Mouse (Mus musculus) frontal cortex, postnatal 25 days (tissue): ENCODE measurements around the gene Ebf4.
"Not testable (repeated sequence)": the region's sequence is repeated elsewhere in the genome, so short reads cannot be mapped to it uniquely, and the experiment has no call there.

ENCODE experiments used
- DNase-seq, 2 experiments: peaks; one replicate each; pipeline ENCODE4 v3.0.0; 2022; ENCODE audit warnings: low spot score in 2 of 2

Ebf4 gene

DNA sequence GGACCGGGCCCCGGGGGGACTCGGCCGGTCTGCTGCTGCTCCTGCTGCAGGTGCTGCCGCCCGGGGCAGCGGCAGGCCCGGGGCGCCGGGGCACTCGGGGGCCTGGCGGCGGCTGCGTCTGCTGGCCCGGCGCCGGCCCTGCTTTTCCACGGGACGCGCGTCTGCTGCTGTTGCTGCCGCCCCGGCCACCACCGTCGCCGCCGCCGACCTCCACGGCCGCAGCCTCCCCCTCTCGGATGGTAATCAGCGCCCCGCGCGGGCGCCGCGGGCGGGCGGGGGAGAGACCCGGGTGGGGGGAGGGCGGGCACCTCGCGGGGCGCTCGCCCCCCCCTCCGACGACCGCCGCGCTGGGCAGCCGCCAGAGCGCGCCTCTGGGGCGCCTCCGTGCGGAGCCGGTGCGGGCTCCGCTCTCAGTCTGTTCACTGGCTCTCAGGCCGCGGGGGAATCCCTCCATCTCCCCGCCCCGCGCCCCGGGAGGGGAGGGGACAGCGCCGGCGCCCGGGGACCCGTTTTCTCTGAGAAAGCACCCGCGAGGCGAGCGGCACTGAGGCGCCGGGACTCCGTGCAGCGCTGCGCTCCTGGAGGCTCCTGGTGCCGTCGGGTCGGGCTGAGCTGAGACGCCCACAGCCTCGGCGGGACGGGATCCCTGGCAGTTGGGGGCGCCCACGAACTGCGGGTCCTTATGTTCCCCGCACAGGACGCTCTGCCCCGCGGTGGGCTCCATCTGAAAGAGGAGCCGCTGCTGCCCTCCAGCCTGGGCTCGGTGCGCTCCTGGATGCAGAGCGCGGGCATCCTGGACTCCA lies 563 bp downstream of the Ebf4 start:
- DNase-seq, result no peak

DNA sequence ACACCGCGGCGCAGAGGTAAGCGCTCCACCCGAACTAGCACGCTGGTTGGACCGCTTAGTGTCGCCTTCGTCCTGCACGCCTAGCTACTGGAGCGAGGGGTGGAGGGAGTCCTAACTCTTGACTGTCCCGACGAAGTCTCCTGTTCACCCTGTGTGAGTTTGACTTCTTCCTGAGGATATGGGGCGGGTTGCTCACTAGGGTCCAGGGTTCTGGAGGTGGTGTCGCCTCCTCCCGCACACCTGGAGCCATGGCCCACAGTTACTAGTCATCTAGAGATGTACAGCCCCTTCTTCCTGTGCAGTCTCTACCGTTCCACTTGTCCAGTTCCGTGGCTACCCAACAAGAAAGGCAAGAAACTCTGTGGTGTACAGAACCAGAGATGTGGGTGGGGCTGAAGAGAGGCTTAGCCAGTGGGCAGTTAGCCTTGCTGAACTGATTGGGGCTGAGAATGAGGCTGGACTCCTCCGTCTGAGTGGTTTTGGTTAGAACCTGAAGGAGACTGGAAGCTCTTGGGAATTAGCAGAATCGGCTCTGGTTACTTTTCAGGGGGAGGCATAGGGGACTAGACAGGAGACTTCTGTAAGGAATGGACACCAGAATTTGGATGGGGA lies 1.3 kb downstream of the Ebf4 start:
- no peak for DNase-seq

DNA sequence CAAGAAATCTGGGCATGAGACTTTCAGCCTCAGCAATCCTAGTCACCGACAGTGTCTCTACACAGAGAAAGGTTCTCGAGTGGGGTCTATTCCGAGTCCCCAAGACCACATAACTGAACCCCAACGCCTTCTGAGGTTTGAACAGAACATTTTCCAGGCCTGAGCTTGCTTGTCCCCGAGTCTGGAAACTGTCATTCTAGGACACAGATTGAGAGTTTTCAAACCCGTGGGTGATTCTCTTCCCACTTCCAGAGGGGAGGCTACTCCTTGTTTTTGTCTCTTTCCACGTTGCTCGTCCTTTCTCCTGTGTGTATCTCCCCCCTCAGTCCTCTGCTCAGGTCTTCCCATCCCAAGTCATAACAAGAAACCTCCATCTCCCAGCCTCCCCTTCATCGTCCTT lies 2.6 kb downstream of the Ebf4 start:
- DNase-seq, result no peak

DNA sequence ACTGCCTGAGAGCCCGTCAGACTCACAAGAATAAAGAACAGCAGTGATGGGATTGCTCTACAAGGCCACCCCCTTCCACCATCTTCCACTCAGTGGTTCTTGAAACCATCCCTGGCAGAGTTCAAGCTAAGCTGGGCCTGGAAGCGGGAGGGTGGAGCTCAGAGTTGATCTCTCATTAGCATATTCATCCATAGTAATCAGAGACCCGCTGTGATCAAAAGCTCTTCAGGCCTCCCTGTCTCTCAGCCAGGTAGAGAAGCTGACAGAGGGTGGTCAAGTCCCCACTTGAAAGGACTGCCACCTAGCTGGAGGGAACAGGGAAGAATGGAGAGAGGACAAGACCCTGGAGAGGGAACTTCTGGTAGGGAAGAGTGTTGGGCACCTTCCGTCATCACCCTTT lies 8.0 kb downstream of the Ebf4 start:
- DNase-seq, result no peak

DNA sequence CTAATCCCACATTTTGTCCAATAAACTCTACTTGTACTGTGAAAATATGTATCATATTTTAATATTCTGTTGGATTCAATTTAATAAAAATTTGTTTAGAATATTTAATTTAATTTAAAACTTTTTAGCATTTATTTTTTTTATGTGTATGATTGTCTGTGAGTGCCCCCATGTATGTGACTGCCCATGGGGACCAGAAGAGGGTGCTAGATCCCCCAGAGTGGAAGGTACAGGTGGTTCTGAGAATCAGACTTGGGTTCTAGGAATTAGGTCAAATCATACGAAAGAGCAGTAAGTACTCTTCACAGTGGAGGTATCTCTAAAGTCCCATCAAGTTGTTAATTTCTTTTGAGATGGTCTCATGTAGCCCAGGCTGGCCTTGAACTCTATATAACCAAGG lies 32.1 kb downstream of the Ebf4 start:
- no peak for DNase-seq

DNA sequence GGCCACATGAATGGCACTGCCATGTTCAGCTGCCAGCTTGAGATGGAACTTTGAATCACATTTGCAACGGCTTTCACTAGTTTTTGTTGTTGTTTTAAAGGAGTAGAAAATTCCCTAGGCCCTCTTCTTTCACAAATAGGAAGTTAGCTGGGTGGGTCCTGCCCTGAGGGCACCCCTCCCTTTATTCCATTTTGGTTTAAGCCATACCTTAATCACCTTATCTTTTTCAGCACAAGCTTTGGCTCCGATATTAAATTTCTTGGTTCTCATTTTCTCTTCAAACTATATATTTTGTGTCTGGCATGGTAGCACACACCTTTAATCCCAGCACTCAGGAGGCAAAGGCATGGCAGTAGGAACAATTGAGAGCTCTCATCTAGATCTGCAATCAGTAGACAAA lies 34.5 kb downstream of the Ebf4 start:
- DNase-seq, result no peak

DNA sequence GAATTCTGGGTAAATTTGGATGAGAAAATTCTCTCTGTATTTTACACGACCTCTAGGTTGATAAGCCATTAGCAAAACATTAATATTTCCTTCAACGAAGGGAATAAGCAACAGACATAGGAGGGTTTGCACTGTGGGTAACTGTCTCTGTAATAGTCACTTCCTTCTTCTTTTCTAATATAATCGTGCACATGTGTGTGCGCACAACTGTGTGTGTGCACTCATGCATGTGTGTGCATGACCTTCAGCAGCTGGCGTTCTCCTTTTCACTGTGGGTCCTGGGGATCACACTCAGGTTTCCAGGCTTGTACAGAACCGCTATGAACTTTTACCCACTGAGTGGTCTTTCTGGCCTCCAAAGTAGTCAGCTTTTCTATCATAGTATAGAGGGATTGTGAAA lies 40.1 kb downstream of the Ebf4 start:
- DNase-seq, result no peak

DNA sequence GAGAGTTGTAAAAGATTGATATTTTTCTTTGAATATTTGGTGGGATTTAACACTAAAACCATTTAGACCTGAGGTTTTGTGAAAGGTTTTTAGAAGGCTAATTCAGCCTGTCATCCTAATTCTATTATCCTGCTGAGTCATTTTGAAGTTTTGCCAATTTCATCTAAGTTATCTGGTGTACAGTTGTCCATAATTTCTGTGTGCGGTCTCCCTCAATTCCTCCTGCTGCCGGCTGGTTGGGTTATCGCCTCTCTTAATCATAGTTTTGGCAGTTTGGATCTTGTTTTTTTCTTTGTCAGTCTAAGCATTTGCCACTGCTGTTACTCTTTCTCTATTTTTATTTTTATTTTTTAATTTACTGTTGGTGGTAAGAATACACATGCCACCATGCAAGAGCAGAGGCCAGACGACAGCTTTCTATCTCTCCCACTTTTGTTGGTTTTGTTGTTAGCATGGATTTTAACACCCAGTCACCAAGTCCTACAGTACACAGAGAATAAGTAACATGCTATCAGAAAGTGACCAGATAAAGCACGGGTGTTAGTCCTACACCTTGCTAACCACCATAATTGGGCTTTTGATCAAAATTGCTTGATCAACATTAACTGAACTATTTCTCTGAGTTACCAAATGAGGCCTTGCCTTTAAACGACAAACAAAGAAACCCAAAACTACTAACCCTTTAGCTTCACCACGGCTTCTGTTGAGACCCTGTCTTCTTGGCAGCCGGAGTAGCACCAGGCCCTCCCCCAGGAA lies 45.7 kb downstream of the Ebf4 start:
- DNase-seq, result no peak

DNA sequence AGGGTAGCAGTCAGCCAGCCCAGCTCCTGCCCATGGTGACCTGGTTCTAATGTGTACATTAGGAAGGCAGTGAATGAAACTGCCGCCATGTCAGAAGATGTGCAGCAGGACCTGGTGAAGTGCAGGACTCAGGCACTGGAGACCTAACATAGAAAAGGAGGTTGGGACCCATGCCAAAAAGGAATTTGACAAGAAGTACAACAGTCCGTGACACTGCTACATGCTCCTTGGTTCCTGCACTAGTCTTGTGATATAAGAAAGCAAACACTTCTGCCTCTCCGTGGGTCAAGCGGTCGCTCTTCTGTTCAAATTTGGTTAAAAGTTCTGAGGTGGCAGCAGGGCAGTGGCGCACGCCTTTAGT lies 46.2 kb downstream of the Ebf4 start:
- DNase-seq, result no peak

DNA sequence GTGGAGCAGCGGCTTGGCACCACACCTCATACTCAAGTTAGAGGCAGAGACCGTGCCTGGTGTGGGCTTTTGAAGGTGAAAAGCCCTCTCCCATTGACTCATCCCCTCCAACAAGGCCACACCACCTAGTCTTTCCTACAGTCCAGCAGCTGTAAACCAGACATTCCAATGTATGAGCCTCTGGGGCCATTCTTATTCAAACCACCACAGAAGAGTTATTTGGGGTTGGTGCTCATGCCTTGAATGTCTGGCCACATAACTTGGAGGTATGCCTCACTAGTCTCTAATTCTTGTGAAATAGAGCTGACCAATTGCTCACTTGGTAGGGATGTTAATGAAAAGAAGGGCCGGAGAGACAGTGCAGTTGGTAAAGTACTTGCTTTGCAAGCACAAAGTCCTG lies 55.4 kb downstream of the Ebf4 start:
- DNase-seq, result no peak

DNA sequence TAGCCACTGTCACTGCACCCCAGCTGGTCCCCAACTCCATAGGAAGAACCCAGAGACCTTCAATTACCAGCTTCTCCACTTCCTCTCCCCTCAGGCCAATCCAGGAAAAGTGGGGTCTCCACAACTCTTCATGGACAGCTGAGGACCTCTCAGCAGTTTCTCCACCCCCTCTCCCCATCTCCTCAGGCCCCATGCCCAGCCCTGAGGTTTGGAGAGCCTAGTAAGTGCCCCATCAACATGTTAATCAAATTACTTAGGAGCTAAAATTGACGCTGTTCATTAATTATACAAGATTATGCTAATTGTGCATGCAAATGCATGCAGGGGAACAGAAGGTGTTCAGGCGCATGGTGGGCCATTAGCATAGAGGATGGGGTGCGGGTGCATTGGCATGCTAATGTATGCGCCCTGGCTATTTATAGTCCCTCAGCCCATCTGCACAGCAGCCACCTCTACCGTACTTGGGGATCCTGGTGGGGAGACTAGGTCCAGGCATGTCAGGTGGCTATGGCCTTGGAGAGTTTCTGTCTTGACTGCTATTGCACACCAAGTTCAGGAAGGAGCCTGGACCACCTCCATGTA lies 56.9 kb downstream of the Ebf4 start:
- no peak for DNase-seq

DNA sequence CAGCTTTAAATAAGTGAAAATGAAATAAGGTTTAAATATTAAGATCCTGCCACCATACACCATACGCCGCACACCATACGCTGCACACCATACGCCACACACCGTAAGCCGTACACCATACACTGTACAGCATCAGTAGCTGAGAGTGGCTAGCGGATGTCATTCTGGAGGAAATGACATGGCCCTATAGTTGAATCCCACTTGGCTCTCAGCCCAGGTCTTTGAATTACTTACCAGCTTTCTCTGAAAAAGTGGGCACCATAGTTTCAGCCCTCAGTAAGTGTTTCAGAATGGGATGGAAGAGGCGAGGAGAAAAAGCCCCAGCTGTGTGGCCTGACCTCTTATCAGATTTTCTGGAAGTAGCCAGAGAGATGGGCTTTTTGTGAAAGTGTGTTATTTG lies 58.4 kb downstream of the Ebf4 start:
- no peak for DNase-seq

DNA sequence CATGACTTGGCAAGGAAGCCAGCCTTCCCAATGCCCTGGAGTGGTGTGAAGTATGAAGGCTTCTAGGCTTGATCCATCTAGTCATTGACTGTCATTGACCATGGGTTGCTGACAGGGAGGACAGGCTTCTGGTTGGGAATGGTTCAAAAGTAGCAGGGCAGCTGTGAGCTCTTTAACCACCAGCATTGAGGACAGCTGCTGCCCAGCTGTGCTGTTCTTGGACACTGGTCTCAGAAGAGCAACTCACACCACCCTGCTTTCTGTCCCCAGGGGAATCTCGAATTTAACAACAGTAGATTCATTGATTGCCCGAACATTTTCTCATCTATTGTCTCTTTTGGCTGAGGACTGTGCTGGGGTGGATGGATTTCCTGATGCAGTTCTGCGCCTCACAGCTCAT lies 58.9 kb downstream of the Ebf4 start:
- DNase-seq, result no peak

DNA sequence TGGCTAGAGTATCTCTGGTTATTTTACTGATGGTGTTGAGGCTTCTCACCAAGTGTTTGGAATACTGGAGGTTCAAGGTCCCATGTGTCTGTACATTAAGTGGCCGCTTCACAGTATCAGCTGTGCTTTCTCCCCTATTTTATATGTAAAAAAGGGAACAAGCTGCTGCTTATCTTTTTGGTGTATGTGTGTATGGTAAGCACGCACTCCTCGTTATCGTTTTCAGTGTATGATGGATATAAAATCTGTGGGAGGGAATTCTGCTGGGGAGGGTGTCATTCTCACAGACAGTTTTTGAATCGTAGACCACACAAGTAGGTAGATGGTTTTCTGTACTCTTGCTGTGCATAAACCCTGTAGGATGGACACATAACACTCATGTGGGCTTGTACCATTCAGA lies 62.6 kb downstream of the Ebf4 start:
- DNase-seq, result no peak

DNA sequence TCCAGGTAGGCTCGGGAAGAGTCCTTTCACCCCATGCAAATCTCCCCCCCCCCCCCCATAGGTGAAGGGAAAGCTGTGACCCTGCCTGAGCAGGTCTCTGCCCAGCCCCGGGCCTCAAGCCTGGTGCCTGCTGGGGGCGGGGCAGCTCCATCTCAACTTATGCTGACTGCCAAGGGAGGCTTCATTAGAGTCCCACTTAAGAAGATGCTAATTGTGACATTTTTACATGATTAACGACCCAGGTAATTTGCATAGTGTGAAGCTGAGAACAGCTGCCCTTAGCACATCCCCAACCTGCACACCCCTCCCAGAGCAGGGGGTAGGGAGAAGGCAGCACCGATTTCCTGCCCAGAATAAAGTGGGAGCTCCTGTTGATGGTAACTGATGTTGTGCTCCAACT lies 63.9 kb downstream of the Ebf4 start:
- no peak for DNase-seq

DNA sequence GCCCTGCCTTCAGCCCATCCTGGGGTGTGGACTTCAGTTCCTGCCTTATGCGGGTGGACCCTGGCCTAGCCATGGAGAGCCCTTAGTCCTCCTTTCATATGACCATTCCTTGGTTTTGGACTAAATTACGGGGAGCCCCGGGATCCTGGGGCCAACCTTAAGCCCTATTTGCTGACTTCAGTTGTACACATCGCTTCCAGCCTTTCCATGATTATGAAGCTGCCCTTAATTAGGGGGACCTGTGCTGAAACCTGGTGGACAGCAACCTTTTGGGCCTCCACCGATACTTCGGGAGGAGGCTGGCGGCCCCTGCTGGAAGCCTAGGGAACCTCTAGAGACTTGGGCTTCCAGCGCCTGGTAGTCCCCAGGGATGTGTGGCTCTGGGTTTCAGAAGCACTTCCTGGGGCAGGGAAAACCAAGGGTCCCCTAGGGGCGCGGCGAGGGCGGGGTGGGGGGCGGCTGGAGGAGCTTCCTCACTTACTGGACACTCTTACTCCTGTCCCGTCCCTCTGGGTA lies 67.6 kb downstream of the Ebf4 start:
- DNase-seq, result peak in 1 of 2 experiments; percentile 40

DNA sequence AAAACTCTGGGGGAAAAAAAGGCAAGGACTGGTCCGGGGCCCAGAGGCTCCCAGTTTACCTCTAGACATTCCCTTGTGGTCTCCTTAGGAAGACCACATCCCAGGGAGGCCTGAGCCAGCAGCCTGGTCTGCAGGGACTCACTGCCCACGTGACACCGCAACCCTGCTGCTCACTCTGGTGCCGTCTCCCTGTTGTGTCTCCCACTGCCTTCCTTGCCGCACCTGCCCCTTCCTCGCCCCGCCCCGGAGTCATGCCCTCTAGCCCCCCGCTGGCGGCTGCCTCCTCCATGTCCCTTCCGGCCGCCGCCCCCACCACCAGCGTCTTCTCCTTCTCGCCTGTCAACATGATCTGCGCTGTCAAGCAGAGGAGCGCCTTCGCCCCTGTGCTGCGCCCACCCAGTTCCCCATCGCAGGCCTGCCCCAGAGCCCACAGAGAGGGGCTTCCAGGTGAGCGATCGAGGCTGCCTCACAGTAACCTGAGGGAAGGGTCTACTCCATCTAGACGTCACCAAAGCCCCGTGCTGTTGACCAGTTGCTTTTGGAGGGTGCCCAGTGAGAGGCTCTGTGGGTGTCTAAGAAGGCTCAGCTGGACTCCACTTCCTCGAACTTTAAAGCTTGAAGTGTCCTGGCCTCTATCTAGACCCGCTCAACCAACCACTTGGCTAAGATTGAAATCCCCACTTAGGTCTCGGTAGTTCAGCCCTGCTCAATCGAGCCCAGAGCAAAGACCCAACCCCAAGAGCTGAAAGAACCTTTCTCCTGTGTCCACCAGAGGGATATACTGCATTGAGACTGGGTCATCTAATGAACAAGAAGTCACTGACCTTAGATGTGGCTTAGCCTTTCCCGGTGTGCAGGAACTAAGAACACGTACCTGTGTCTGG lies 70.5 kb downstream of the Ebf4 start:
- DNase-seq, result no peak

DNA sequence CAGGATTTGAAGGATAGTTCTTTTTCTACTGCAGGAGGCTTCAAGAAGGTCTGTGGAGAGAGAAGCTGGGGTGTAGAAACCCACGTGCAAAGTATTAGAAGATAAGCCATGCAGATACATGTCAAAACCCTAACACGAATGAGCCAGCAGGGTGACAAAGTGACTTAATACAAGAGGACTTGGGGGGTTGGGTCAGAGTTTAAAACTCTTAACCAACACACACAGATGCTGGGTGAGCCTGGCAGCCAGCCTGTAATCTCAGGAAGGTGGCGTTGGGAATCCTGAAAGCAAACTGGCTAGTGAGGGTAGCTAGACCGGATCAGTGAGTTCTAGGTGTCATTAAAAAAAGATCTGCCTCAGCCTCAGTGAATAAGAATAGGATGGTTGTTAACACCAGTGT lies 72.4 kb downstream of the Ebf4 start:
- DNase-seq, result no peak

DNA sequence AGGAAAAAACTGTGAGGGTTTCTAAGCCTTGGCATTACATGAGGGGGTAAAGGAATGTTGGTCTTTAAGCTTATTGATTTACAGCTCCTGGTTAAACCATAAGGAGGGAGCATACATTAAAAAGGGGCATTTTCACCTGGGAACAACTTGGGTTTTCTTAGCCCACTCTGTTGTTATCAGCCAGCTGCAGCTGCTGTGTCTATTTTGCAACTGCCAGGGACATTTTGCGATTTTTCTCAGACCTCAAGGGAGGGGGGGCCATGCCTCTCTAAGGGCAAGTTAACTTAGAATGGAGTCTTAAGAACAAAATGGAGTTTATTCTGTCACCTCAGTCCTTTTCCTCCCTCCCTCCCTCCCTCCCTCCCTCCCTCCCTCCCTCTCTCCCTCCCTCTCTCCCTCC lies 78.1 kb downstream of the Ebf4 start:
- DNase-seq, result not testable (repeated sequence)

DNA sequence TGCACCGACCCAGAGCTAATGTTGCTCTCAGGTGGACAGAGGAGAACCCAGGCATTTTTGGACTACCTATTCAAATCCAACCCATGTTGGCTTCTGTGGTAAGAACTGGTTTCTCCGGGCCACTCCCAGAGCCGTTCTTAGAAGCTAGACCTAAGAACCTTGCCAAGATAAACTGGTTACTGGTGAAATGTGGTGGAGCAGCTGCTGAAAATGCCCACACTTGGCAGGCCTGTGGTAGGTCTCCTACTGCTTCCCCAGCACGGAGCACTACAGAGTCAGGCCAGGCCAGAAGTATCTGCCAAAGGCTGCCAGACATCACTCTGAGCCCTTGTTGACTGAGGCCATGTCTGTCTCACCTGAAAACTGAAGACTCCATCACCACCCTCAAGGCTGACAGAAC lies 80.0 kb downstream of the Ebf4 start:
- no peak for DNase-seq

DNA sequence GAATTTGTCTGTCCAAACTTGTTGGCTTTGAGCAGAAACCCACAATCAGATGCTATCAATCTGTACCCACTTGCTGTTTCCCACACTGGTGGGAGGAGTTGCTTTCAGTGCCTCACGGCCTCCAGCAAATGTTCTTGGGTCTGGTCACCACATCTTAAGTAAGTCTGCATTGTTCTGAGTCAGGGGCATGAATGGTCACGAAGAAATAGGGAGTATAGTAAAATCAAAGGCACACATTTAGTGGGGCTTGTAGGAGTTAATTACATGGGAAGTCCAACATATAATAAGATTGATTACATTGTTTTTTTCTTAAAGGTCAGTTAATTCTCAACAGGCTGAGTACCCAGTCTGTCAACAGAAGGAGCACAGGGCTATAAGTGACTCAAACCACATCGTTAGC lies 88.2 kb downstream of the Ebf4 start:
- no peak for DNase-seq

DNA sequence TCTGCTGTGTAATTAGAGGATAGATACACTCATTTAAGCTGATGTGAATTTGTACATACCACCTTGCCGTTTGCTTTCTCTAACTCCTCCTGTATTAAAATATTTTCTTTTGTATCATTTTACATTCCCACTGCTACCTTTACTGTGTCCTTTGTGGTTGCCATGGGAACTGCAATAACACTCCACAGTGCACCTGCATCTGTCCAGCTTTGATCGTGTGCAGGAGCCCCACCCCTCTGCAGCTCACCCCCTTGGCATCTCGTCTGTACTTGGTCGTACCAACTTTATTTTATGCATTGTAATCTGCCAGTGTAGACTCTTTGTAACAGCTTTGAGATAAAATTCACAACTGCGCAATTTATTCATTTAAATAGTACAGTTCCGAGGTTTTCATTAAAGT lies 88.9 kb downstream of the Ebf4 start:
- DNase-seq, result no peak
